Mouse (Mus musculus): ENCODE results near the gene 4931414P19Rik.

GRCm38 (mm10) chr14:54640946-54641304 is 35.1 kb upstream of the 4931414P19Rik start, which contains the start of gene Gm17606:
- TF ChIP-seq POLR2A (IDR thresholded peaks at IDR 0.05; ENCODE audit: low read depth, low read length) (no peak), CTCF (IDR thresholded peaks at IDR 0.05; ENCODE audit: borderline replicate concordance, insufficient read depth, low read length) (no peak)

Data from embryonic fibroblast, embryonic 13.5 days (primary cell).